Mouse (Mus musculus) midbrain, postnatal 0 days (tissue): ENCODE data around the gene Dcaf8. TPM values are rescaled to one million over a fixed set of nuclear protein-coding genes. Genes with fewer than 3 reads are reported as not detected.

Source experiments
- ATAC-seq: fragments of 200-750 bp; cut with Nextera tagmentation; 2 replicates; pipeline ENCODE4 v1.8.0; 2017; ENCODE audit warnings: moderate number of reproducible peaks, mild to moderate bottlenecking, moderate TSS enrichment, moderate library complexity; ENCODE audit not compliant: low FRiP score
- DNase-seq: peaks from one replicate; pipeline ENCODE4 v3.0.0-alpha.2; 2015; ENCODE audit warnings: low spot score
- H3K27ac ChIP-seq: fragments of 300-500 bp; sonication (generic); 2 replicates; pipeline ENCODE4 v1.5.1; 2014; ENCODE audit warnings: low read depth, mild to moderate bottlenecking, low read length, mixed read lengths
- H3K27me3 ChIP-seq: fragments of 300-500 bp; sonication (generic); 2 replicates; pipeline ENCODE4 v1.6.1; 2014; ENCODE audit warnings: low read length, control low read depth, mixed read lengths; ENCODE audit not compliant: insufficient read depth
- H3K36me3 ChIP-seq: fragments of 300-500 bp; sonication (generic); 2 replicates; pipeline ENCODE4 v1.6.1; 2014; ENCODE audit warnings: low read length, control low read depth, mixed read lengths; ENCODE audit not compliant: insufficient read depth
- H3K4me1 ChIP-seq: fragments of 300-500 bp; sonication (generic); 2 replicates; pipeline ENCODE4 v1.6.1; 2014; ENCODE audit warnings: mild to moderate bottlenecking, control low read depth, antibody characterized with exemption, low read length, mixed read lengths; ENCODE audit not compliant: insufficient read depth
- H3K4me2 ChIP-seq: fragments of 300-500 bp; sonication (generic); 2 replicates; pipeline ENCODE4 v1.6.1; 2014; ENCODE audit warnings: low read depth, mild to moderate bottlenecking, low read length, mixed read lengths; ENCODE audit not compliant: poor library complexity, severe bottlenecking
- H3K4me3 ChIP-seq: fragments of 300-500 bp; sonication (generic); 2 replicates; pipeline ENCODE4 v1.5.1; 2014; ENCODE audit warnings: low read depth, mild to moderate bottlenecking, low read length, moderate library complexity
- H3K9ac ChIP-seq: fragments of 300-500 bp; sonication (generic); replicated peaks from 2 replicates; pipeline ENCODE4 v1.6.1; 2014; ENCODE audit warnings: mild to moderate bottlenecking, low read length, moderate library complexity, mixed read lengths; ENCODE audit not compliant: poor library complexity, severe bottlenecking
- H3K9me3 ChIP-seq: fragments of 300-500 bp; sonication (generic); 2 replicates; pipeline ENCODE4 v1.6.1; 2016; ENCODE audit warnings: low read length, control low read depth
- CTCF ChIP-seq: IDR thresholded peaks from 2 replicates; pipeline ENCODE4 v1.5.1; 2016; ENCODE audit warnings: antibody characterized with exemption, mild to moderate bottlenecking
- WGBS: fragments of 180-500 bp; shearing (Covaris S2); extraction: QIAGEN DNeasy Blood & Tissue Kit; methylation state at CpG from one replicate; pipeline ENCODE4 v1.1.7; 2014; 5-methylcytosine and 5-hydroxymethylcytosine counted together
- polyA plus RNA-seq: library from polyadenylated mRNA; unstranded; fragments of >200 nt; fragmentation: Nextera tagmentation; extraction: Ambion mirVana; gene quantifications from 2 replicates; pipeline ENCODE4 v1.2.1, GENCODE M21; 2015
- total RNA-seq: library from RNA; depleted of rRNA; stranded (reverse); fragments of >200 nt; gene quantifications from 2 replicates; pipeline ENCODE4 v1.2.3, GENCODE M21; 2014

The Dcaf8 gene
- total and polyA plus RNA-seq, 2 experiments from 2014 or later = 64.6 to 66.8 TPM

GRCm38 (mm10) chr1:172191578-172191977 is 43.7 kb downstream of the Dcaf8 start:
- Histone ChIP-seq H3K27ac (0 out of 2 replicates have a peak overlapping the region, but pooled peaks have one; percentile 12), H3K9me3 (no peaks in the 10 kb centered on the region), H3K9ac (0 out of 2 replicates have a peak overlapping the region, but pooled peaks have one; percentile 4), H3K36me3 (peaks cover 50% of the 10 kb centered on the region), H3K4me3 (no peak overlapping the region), H3K4me1 (no peaks in the 10 kb centered on the region), H3K27me3 (no peaks in the 10 kb centered on the region), H3K4me2 (no peak overlapping the region)
- 85% methylated on average over 2 of the region's 2 CpGs for WGBS
- ATAC-seq (no peak), DNase-seq (no peak)
- TF ChIP-seq CTCF = peak; percentile 43

GRCm38 (mm10) chr1:172192217-172192616 is 44.3 kb downstream of the Dcaf8 start:
- no peak for ATAC-seq
- no peaks in the 10 kb centered on the region for H3K27me3 ChIP-seq
- peaks cover 50% of the 10 kb centered on the region for H3K36me3 ChIP-seq
- no peak overlapping the region for H3K4me3 ChIP-seq
- no peak overlapping the region for H3K9ac ChIP-seq
- H3K27ac ChIP-seq = no peak overlapping the region
- 96% methylated on average over 3 of the region's 3 CpGs for WGBS
- no peaks in the 10 kb centered on the region for H3K9me3 ChIP-seq
- H3K4me2 ChIP-seq = no peak overlapping the region
- no peak for TF ChIP-seq CTCF
- no peak for DNase-seq
- no peaks in the 10 kb centered on the region for H3K4me1 ChIP-seq

DNA sequence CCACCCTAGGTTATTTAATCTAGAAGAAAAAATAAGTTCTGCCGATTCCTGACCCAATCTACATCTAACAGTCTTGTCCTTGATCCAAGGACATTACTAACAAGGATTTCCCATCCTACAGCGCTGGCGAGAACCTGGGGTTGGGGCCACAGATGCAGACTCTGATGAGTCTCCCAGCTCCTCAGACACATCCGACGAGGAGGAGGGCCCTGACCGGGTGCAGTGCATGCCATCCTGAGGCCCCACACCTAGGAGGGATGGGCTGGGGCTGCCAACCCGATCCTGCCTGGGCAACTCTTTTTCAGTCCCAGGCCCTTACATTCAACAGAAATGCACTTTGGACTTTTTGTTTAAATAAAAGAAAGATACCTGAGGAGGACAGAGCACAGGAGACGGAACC is 46.6 kb downstream of the Dcaf8 start:
- no peaks in the 10 kb centered on the region for H3K4me1 ChIP-seq
- ATAC-seq (no peak), DNase-seq (no peak)
- no peak overlapping the region for H3K4me2 ChIP-seq
- TF ChIP-seq CTCF = no peak
- H3K27ac ChIP-seq = no peak overlapping the region
- peaks cover 55% of the 10 kb centered on the region for H3K36me3 ChIP-seq
- no peaks in the 10 kb centered on the region for H3K27me3 ChIP-seq
- no peaks in the 10 kb centered on the region for H3K9me3 ChIP-seq
- H3K9ac ChIP-seq = no peak overlapping the region
- H3K4me3 ChIP-seq = no peak overlapping the region
- 76% methylated on average over 8 of the region's 8 CpGs for WGBS

- Histone ChIP-seq H3K9me3 (no peaks in the 10 kb centered on the region), H3K4me3 (no peak overlapping the region), H3K36me3 (peaks cover 53% of the 10 kb centered on the region), H3K9ac (no peak overlapping the region), H3K4me2 (no peak overlapping the region), H3K4me1 (peaks cover 17% of the 10 kb centered on the region), H3K27ac (no peak overlapping the region), H3K27me3 (no peaks in the 10 kb centered on the region)
- TF ChIP-seq CTCF = no peak
- WGBS = 85% methylated on average over 3 of the region's 3 CpGs
- ATAC-seq (no peak), DNase-seq (no peak)
Measured at GRCm38 (mm10) chr1:172197146-172197545, 49.3 kb downstream of the Dcaf8 start.

GRCm38 (mm10) chr1:172197851-172198250 is 50.0 kb downstream of the Dcaf8 start:
- no peak for DNase-seq
- Histone ChIP-seq H3K4me2 (no peak overlapping the region), H3K36me3 (peaks cover 48% of the 10 kb centered on the region), H3K9ac (no peak overlapping the region), H3K27me3 (no peaks in the 10 kb centered on the region), H3K9me3 (no peaks in the 10 kb centered on the region), H3K27ac (no peak overlapping the region), H3K4me1 (peaks cover 24% of the 10 kb centered on the region), H3K4me3 (no peak overlapping the region)
- TF ChIP-seq CTCF = no peak
- no peak for ATAC-seq
- WGBS = 72% methylated on average over 5 of the region's 5 CpGs

DNA sequence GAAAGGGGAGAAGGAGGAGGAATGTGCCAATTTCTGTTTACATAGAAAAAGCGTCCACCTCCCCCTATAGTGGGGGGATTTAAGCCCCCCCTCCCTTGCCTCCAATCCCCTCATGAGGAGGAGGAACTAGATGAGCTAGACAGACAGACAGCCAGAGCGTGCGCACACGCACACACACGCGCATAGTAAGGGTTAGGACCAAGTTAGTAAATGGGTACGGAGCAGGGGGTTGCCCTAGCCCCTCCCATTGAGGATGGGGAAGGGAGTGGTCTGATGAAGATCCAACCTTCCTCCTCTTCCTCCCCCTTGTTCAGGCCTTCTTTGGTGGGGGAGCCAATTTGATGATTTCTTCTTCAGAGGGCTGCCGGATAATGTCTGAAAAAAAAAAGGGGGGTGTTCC is 50.4 kb downstream of the Dcaf8 start:
- H3K4me2 ChIP-seq = no peak overlapping the region
- WGBS = 85% methylated on average over 8 of the region's 8 CpGs
- no peak overlapping the region for H3K27ac ChIP-seq
- peaks cover 48% of the 10 kb centered on the region for H3K36me3 ChIP-seq
- no peak overlapping the region for H3K4me3 ChIP-seq
- DNase-seq (no peak), ATAC-seq (no peak)
- peaks cover 29% of the 10 kb centered on the region for H3K4me1 ChIP-seq
- no peak overlapping the region for H3K9ac ChIP-seq
- TF ChIP-seq CTCF = no peak
- no peaks in the 10 kb centered on the region for H3K9me3 ChIP-seq
- H3K27me3 ChIP-seq = no peaks in the 10 kb centered on the region
